8 mouse cellular contexts compared by ENCODE assay signal in the genomic region with DNA sequence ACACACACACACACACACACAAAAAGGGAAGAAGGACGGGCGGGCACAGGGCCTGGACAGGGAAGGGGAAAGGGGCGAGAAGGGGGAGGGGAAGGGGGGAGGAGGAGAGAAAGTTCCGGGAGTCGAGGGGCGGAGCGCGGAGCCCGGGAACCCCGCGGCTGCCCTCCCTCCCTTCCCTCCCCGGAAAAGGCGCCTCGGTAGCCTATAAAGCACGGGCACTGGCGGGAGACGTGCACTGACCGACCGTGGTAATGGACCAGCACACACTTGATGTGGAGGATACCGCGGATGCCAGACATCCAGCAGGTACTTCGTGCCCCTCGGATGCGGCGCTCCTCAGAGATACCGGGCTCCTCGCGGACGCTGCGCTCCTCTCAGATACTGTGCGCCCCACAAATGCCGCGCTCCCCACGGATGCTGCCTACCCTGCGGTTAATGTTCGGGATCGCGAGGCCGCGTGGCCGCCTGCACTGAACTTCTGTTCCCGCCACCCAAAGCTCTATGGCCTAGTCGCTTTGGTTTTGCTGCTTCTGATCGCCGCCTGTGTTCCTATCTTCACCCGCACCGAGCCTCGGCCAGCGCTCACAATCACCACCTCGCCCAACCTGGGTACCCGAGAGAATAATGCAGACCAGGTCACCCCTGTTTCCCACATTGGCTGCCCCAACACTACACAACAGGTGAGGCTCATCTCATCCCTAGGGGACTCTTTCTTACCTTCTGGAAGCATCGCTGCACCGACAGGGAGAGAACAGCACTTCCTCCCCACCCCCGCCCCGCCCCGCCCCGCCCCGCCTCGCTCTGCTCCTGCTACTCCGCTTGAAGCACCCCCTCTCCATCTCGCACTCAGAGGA. TPM values are rescaled to one million over a fixed set of nuclear protein-coding genes. Genes with fewer than 3 reads are reported as not detected.
DNase-seq lines count a peak whose midpoint lies in the region; ATAC-seq and TF ChIP-seq lines count a peak whose summit lies in the region.

A gene (plus strand): TSS at position 145 of the 854 bp plus-strand sequence.

- no peaks in the 10 kb centered on the region for H3K36me3 ChIP-seq in kidney, adult 2 months (ENCODE audit: control insufficient read depth, insufficient read depth, low read length)
- H3K36me3 ChIP-seq in heart, embryonic 16.5 days (ENCODE audit: control insufficient read depth, insufficient read depth): no peaks in the 10 kb centered on the region
- peaks cover 5% of the 10 kb centered on the region for H3K36me3 ChIP-seq in limb, embryonic 10.5 days
- no peaks in the 10 kb centered on the region for H3K36me3 ChIP-seq in midbrain, embryonic 11.5 days (ENCODE audit: control insufficient read depth, insufficient read depth, low read length)
- H3K36me3 ChIP-seq in thymus, adult 2 months (ENCODE audit: control insufficient read depth, insufficient read depth, low read length): no peaks in the 10 kb centered on the region

- no peaks in the 10 kb centered on the region for H3K4me1 ChIP-seq in kidney, adult 2 months (ENCODE audit: control insufficient read depth, insufficient read depth, low read length)
- H3K4me1 ChIP-seq in heart, embryonic 16.5 days (ENCODE audit: control insufficient read depth, insufficient read depth, low read length): peaks cover 10% of the 10 kb centered on the region
- H3K4me1 ChIP-seq in limb, embryonic 10.5 days: peaks cover 28% of the 10 kb centered on the region
- H3K4me1 ChIP-seq in midbrain, embryonic 11.5 days (ENCODE audit: control insufficient read depth, insufficient read depth, low read length): peaks cover 9% of the 10 kb centered on the region
- peaks cover 18% of the 10 kb centered on the region for H3K4me1 ChIP-seq in thymus, adult 2 months (replicated peaks; ENCODE audit: control insufficient read depth, insufficient read depth, low read length)

- TF ChIP-seq CTCF in kidney, adult 2 months (conservative IDR thresholded peaks at IDR 0.05; ENCODE audit: insufficient read depth, insufficient read length, low read depth, low read length): no peak
- no peak for TF ChIP-seq CTCF in thymus, adult 2 months (IDR thresholded peaks at IDR 0.05; ENCODE audit: borderline replicate concordance, control insufficient read depth, extremely low read depth, insufficient read depth, low read length, poor library complexity)

- peak within 1 kb of the TSS; percentile 97 for H3K4me2 ChIP-seq in heart, embryonic 16.5 days (ENCODE audit: low read depth, low read length)
- peak within 1 kb of the TSS; percentile 84 for H3K4me2 ChIP-seq in midbrain, embryonic 11.5 days

- no peak within 1 kb of the TSS for H3K27ac ChIP-seq in kidney, adult 2 months (ENCODE audit: insufficient read depth, low read depth, low read length)
- H3K27ac ChIP-seq in heart, embryonic 16.5 days (ENCODE audit: low read length): no peak within 1 kb of the TSS
- H3K27ac ChIP-seq in limb, embryonic 10.5 days: peak within 1 kb of the TSS; percentile 88
- no peak within 1 kb of the TSS for H3K27ac ChIP-seq in midbrain, embryonic 11.5 days (ENCODE audit: low read depth, low read length)
- H3K27ac ChIP-seq in thymus, adult 2 months (ENCODE audit: control insufficient read depth, insufficient read depth, low read length): no peak within 1 kb of the TSS

- no peak for TF ChIP-seq POLR2A in kidney, adult 2 months (IDR thresholded peaks at IDR 0.05; ENCODE audit: low read depth, low read length)
- TF ChIP-seq POLR2A in thymus, adult 2 months (IDR thresholded peaks at IDR 0.05; ENCODE audit: control insufficient read depth, extremely low read depth, insufficient read depth, low read length, poor library complexity): no peak

- DNase-seq in kidney, adult 2 months: peak; percentile 25
- no peak for DNase-seq in kidney, adult 9 months
- peak; percentile 29 for DNase-seq in MEL-GATA-1-ER (ENCODE audit: extremely low read depth, low read depth)
- peak; percentile 82 for DNase-seq in embryo, embryonic 10.5 days (ENCODE audit: low spot score)
- peak; percentile 82 for DNase-seq in limb, embryonic 10.5 days (ENCODE audit: low spot score)
- DNase-seq in midbrain, embryonic 11.5 days (ENCODE audit: low spot score, missing footprints): peak; percentile 97
- DNase-seq in thymus, adult 2 months: peak; percentile 34

- peak; percentile 77 for ATAC-seq in heart, embryonic 16.5 days (replicated peaks; ENCODE audit: extremely low read depth, insufficient read depth, low FRiP score)
- peak; percentile 90 for ATAC-seq in midbrain, embryonic 11.5 days (ENCODE audit: low FRiP score)

- 0 out of 2 replicates have a peak, but pooled peaks cover 2% of the 10 kb centered on the region for H3K27me3 ChIP-seq in kidney, adult 2 months (replicated peaks; ENCODE audit: control insufficient read depth, insufficient read depth, low read length)
- no peaks in the 10 kb centered on the region for H3K27me3 ChIP-seq in heart, embryonic 16.5 days (ENCODE audit: control insufficient read depth, insufficient read depth, low read length)
- peaks cover 7% of the 10 kb centered on the region; the same call in 1 of the 2 replicates for H3K27me3 ChIP-seq in limb, embryonic 10.5 days (ENCODE audit: low read depth, poor library complexity, severe bottlenecking)
- no peaks in the 10 kb centered on the region for H3K27me3 ChIP-seq in midbrain, embryonic 11.5 days (ENCODE audit: control insufficient read depth, insufficient read depth, low read length)
- H3K27me3 ChIP-seq in thymus, adult 2 months (ENCODE audit: control insufficient read depth, insufficient read depth, low read length): no peaks in the 10 kb centered on the region

- H3K9ac ChIP-seq in heart, embryonic 16.5 days (ENCODE audit: low read length): peak within 1 kb of the TSS; percentile 80
- H3K9ac ChIP-seq in midbrain, embryonic 11.5 days (ENCODE audit: low read length): peak within 1 kb of the TSS; percentile 82

- 2% methylated on average over 61 of the region's 61 CpGs for WGBS in kidney, adult 2 months
- under 1% methylated on average over 55 of the region's 61 CpGs for WGBS in heart, embryonic 16.5 days
- under 1% methylated on average over 59 of the region's 61 CpGs for WGBS in limb, embryonic 10.5 days
- under 1% methylated on average over 53 of the region's 61 CpGs for WGBS in midbrain, embryonic 11.5 days
- under 1% methylated on average over 58 of the region's 61 CpGs for WGBS in thymus, adult 2 months

- H3K9me3 ChIP-seq in heart, embryonic 16.5 days (replicated peaks; ENCODE audit: control insufficient read depth, low read length): no peaks in the 10 kb centered on the region
- no peaks in the 10 kb centered on the region for H3K9me3 ChIP-seq in limb, embryonic 10.5 days (replicated peaks)
- H3K9me3 ChIP-seq in midbrain, embryonic 11.5 days (ENCODE audit: control insufficient read depth, low read length): no peaks in the 10 kb centered on the region

- peak within 1 kb of the TSS; percentile 91 for H3K4me3 ChIP-seq in kidney, adult 2 months (ENCODE audit: insufficient read depth, low read depth, low read length)
- peak within 1 kb of the TSS; percentile 75 for H3K4me3 ChIP-seq in heart, embryonic 16.5 days (ENCODE audit: low read length)
- H3K4me3 ChIP-seq in limb, embryonic 10.5 days: peak within 1 kb of the TSS; percentile 73
- H3K4me3 ChIP-seq in midbrain, embryonic 11.5 days (ENCODE audit: low read depth, low read length): peak within 1 kb of the TSS; percentile 65
- peak within 1 kb of the TSS; percentile 94 for H3K4me3 ChIP-seq in thymus, adult 2 months (ENCODE audit: control insufficient read depth, insufficient read depth, low read length)

RNA-seq across cellular contexts. Expression of the gene that starts here (rescaled TPM):
- 1.6 and 2.5 TPM in 2 replicates for polyA plus RNA-seq in kidney, adult 2 months (2012; rRNA removed)
- polyA plus RNA-seq in heart, embryonic 16.5 days (2015; fragmentation: Nextera tagmentation; extraction: Ambion mirVana): 3.3 and 3.4 TPM in 2 replicates
- 7.4 and 7.8 TPM in 2 replicates for polyA plus RNA-seq in limb, embryonic 10.5 days (2016; fragmentation: Nextera tagmentation; extraction: Ambion mirVana)
- 8.1 and 9.0 TPM in 2 replicates for polyA plus RNA-seq in midbrain, embryonic 11.5 days (2014; fragmentation: Nextera tagmentation; extraction: Ambion mirVana)
- 10.2 and 12.3 TPM in 2 replicates for polyA plus RNA-seq in thymus, adult 2 months (2012; rRNA removed)
